Mouse (Mus musculus): ENCODE data around the gene Snap29. TPM values are rescaled to one million over a fixed set of nuclear protein-coding genes. Genes with fewer than 3 reads are reported as not detected.
A peak's percentile ranks its signal among the peaks of the same experiment; 100 is the strongest.

Snap29 gene
- total RNA-seq, 2 experiments from 2014 or later = 26.7 to 29.3 TPM

DNA sequence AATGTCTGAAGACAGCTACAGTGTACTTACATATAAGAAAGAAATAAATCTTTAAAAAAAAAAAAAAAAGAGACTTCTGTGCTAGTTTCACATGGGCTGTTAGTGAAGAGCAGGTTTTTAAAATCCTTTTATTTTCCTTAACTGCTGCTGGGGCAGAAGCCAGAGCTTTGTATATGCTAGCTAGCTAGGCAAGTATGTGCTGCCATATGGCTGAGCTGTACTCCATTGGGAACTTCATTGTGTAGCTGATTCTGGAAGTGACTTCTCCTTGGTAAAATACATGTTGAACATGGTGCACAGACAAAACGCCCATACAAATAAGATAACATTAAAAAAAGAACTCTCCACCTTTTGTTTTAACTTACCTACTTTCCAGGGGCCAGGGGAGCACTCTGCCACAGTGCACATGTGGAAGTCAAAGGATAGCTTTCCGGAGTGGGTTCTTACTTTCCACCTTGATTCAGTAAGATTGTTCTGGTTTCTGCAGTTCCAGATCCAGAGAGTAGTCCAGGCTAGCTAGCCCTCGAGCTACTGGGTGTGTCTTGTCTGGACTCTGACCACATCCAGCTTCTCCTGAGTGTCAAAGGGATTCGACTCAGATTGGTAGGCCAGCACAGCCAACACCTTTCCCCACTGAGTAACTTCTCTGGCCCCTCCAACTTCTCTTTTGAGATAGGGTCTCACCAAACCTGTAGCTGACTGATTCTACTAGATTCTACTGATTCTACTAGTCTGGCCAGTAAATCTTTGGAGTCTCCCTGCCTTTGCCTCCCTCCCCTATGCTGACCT, 61.3 kb downstream of the Snap29 start:
- intact Hi-C loops (cut with DNase I) = no loop called here
- DNase-seq (ENCODE audit: low spot score in 2 of 2) = no peak

GRCm38 (mm10) chr16:17472498-17472897, 66.7 kb downstream of the Snap29 start:
- no peak for DNase-seq (ENCODE audit: low spot score in 2 of 2)
- intact Hi-C loops (cut with DNase I) = no loop called here

DNA sequence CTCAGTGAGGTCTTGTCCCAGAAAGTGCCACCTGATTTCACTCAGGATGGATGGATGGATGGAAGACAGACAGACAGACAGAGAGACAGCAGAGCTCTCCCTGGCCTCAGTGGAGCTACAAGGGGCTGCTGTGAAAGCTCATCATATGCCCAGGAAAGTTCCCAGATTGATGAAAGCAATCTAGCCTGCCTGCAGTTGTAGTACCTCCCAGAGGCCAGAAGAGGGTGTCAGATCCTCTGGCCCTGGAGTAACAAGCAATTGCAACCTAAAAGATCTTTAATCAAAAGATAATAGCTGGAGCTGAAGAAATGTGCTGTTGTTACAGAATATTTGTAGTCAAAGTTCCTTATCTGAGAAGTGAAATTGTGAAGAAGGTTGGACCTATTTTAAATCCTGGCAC, 68.3 kb downstream of the Snap29 start:
- intact Hi-C loops (cut with DNase I) = no loop called here
- DNase-seq (ENCODE audit: low spot score in 2 of 2) = peak; percentile 41 to 45

GRCm38 (mm10) chr16:17474761-17475160, 69.0 kb downstream of the Snap29 start:
- intact Hi-C loops (cut with DNase I) = no loop called here

GRCm38 (mm10) chr16:17475326-17475725, 69.5 kb downstream of the Snap29 start:
- intact Hi-C loops (cut with DNase I) = no loop called here
- no peak for DNase-seq (ENCODE audit: low spot score in 2 of 2)

More at GRCm38 (mm10) chr16:17474761-17475160, 69.0 kb downstream of the Snap29 start:
- no peak for DNase-seq (ENCODE audit: low spot score in 2 of 2)

- intact Hi-C loops (cut with DNase I) = no loop called here
- no peak for DNase-seq (ENCODE audit: low spot score in 2 of 2)
Measured at GRCm38 (mm10) chr16:17478331-17478943, 72.7 kb downstream of the Snap29 start.

Other genes with a start within 250 kb of the Snap29 start
- gene Ube2l3, start 203.3 kb upstream of the Snap29 start, total RNA-seq (2021) = 100 to 1,000 TPM; 143 to 144 TPM
- gene Rimbp3, start 197.4 kb upstream of the Snap29 start, total RNA-seq (2021) = 1 to 10 TPM; 1.5 to 1.8 TPM
- gene Hic2, start 172.4 kb upstream of the Snap29 start, total RNA-seq (2021) = 1 to 10 TPM; 4.8 to 5.0 TPM
- 100 to 1,000 TPM; 118 to 134 TPM for gene Tmem191c, start 129.9 kb upstream of the Snap29 start, total RNA-seq (2021)
- 1 to 10 TPM; 1.8 TPM for gene Serpind1, start 74.6 kb upstream of the Snap29 start, total RNA-seq (2021)
- 100 to 1,000 TPM; 258 to 275 TPM for gene Pi4ka, start 328 bp downstream of the Snap29 start, total RNA-seq (2021)
- gene Crkl, start 46.0 kb downstream of the Snap29 start, total RNA-seq (2021) = 10 to 100 TPM; 27.0 to 34.0 TPM
- gene Aifm3, start 83.6 kb downstream of the Snap29 start, total RNA-seq (2021) = 10 to 100 TPM; 40.8 to 48.3 TPM
- gene Lztr1, start 102.7 kb downstream of the Snap29 start, total RNA-seq (2021) = 100 to 1,000 TPM; 163 to 176 TPM
- 10 to 100 TPM; 36.9 to 42.7 TPM for gene Thap7, start 125.2 kb downstream of the Snap29 start, total RNA-seq (2021)
- under 1 TPM; 0.29 to 0.42 TPM for gene Lrrc74b, start 155.3 kb downstream of the Snap29 start, total RNA-seq (2021)
- under 1 TPM; 0.13 to 0.19 TPM for gene P2rx6, start 155.9 kb downstream of the Snap29 start, total RNA-seq (2021)
- 10 to 100 TPM; 71.7 to 76.3 TPM for gene Slc7a4, start 177.2 kb downstream of the Snap29 start, total RNA-seq (2021)
- gene Smpd4, start 213.4 kb downstream of the Snap29 start, total RNA-seq (2021) = 10 to 100 TPM; 51.9 to 58.8 TPM
- 10 to 100 TPM; 27.5 to 33.9 TPM for gene Ccdc74a, start 240.5 kb downstream of the Snap29 start, total RNA-seq (2021)